13 mouse cellular contexts compared by ENCODE assay signal in the genomic region with DNA sequence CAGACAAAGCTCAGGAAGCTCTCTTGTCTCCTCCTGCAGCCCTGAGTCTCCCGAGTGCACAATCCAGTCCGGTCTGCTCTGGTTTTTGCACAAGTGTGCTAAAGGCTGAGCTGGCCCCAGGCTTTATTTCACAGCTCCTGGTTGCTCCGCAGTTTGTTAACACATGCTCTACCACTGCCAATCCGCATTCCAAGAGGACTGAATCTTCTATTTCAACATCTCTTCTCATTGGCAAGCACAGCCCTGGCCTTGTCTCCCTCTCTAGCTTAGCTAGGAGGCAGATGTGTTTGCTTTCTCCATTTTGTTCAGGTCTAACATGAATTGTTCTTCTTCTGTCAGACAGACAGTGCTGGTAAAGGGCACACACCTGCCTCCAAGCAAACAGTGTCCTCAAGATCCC.
DNase-seq lines count a peak whose midpoint lies in the region; ATAC-seq and TF ChIP-seq lines count a peak whose summit lies in the region.
"Had no signal": no experiment of that assay in that cellular context is flagged by ENCODE, and none has a peak within 500 bp of the region (broad histone marks: within the 10 kb centered on the region; RNA-seq: fewer than 3 reads in every experiment).

No protein-coding gene starts in this region.

- DNase-seq in adrenal gland, adult 2 months: peak; percentile 57
- DNase-seq in adrenal gland, postnatal 4 days (ENCODE audit: low spot score in 2 of 2): no peak
- peak; percentile 45 for DNase-seq in lung, postnatal 0 days (ENCODE audit: low spot score)
- DNase-seq in lung, postnatal 10 days: no peak
- peak; percentile 54 for DNase-seq in adrenal gland, postnatal 14 days
- peak; percentile 9 for DNase-seq in gastrocnemius, postnatal 25 days
- no peak for DNase-seq in forebrain, embryonic 11.5 days (ENCODE audit: low spot score)
- DNase-seq in spleen, adult 18-20 months: no peak
- DNase-seq: cerebellum, postnatal 25 days; heart, postnatal 36 days; kidney, postnatal 14 days; liver had no signal

- TF ChIP-seq EP300 in lung, postnatal 0 days (IDR thresholded peaks at IDR 0.05): no peak

- no peaks in the 10 kb centered on the region for H3K4me1 ChIP-seq in lung, postnatal 0 days (ENCODE audit: insufficient read depth, low read depth, low read length)
- no peaks in the 10 kb centered on the region for H3K4me1 ChIP-seq in forebrain, embryonic 11.5 days (replicated peaks; ENCODE audit: control insufficient read depth, insufficient read depth, low read length)
- H3K4me1 ChIP-seq: intestine, embryonic 15.5 days had no signal

- H3K9me3 ChIP-seq in lung, postnatal 0 days (ENCODE audit: low read length): no peaks in the 10 kb centered on the region
- no peaks in the 10 kb centered on the region for H3K9me3 ChIP-seq in forebrain, embryonic 11.5 days (ENCODE audit: control insufficient read depth, low read length)
- H3K9me3 ChIP-seq: intestine, embryonic 15.5 days had no signal

- no peak for ATAC-seq in lung, postnatal 0 days
- no peak for ATAC-seq in forebrain, embryonic 11.5 days (replicated peaks; ENCODE audit: low FRiP score)
- ATAC-seq: intestine, embryonic 15.5 days had no signal

- WGBS in lung, postnatal 0 days: 23% methylated on average over 4 of the region's 4 CpGs
- 74% methylated on average over 4 of the region's 4 CpGs for WGBS in forebrain, embryonic 11.5 days

- no peaks in the 10 kb centered on the region for H3K27me3 ChIP-seq in lung, postnatal 0 days (replicated peaks; ENCODE audit: insufficient read depth, low read length)
- no peaks in the 10 kb centered on the region for H3K27me3 ChIP-seq in forebrain, embryonic 11.5 days (ENCODE audit: control insufficient read depth, insufficient read depth, low read length)
- H3K27me3 ChIP-seq: intestine, embryonic 15.5 days had no signal

- no peak for TF ChIP-seq CTCF in lung, postnatal 0 days (IDR thresholded peaks at IDR 0.05)

- no peak overlapping the region for H3K4me3 ChIP-seq in lung, postnatal 0 days (ENCODE audit: low read depth, low read length)
- H3K4me3 ChIP-seq in forebrain, embryonic 11.5 days (ENCODE audit: low read depth, low read length): no peak overlapping the region
- H3K4me3 ChIP-seq: intestine, embryonic 15.5 days had no signal

- no peak overlapping the region for H3K4me2 ChIP-seq in lung, postnatal 0 days (replicated peaks; ENCODE audit: low read depth, low read length)
- no peak overlapping the region for H3K4me2 ChIP-seq in forebrain, embryonic 11.5 days (ENCODE audit: low read depth, low read length, severe bottlenecking)
- H3K4me2 ChIP-seq: intestine, embryonic 15.5 days had no signal

- H3K27ac ChIP-seq in lung, postnatal 0 days (ENCODE audit: low read length): no peak overlapping the region
- no peak overlapping the region for H3K27ac ChIP-seq in forebrain, embryonic 11.5 days (ENCODE audit: low read depth, low read length)
- H3K27ac ChIP-seq: intestine, embryonic 15.5 days had no signal

- H3K36me3 ChIP-seq in lung, postnatal 0 days (ENCODE audit: insufficient read depth, low read length): no peaks in the 10 kb centered on the region
- H3K36me3 ChIP-seq in forebrain, embryonic 11.5 days (ENCODE audit: control insufficient read depth, insufficient read depth, low read length): no peaks in the 10 kb centered on the region
- H3K36me3 ChIP-seq: intestine, embryonic 15.5 days had no signal

- no peak overlapping the region for H3K9ac ChIP-seq in lung, postnatal 0 days (replicated peaks; ENCODE audit: low read depth)
- no peak overlapping the region for H3K9ac ChIP-seq in forebrain, embryonic 11.5 days (ENCODE audit: low read length)
- H3K9ac ChIP-seq: intestine, embryonic 15.5 days had no signal

Comparison
In these comparisons a context has a peak if more than half of its experiments do, and no peak if none do; other contexts are left out.
1. DNase-seq: peak in adrenal gland, adult 2 months (single experiment), lung, postnatal 0 days (single experiment), adrenal gland, postnatal 14 days (single experiment) and gastrocnemius, postnatal 25 days (single experiment); none in adrenal gland, postnatal 4 days (0 of 2), lung, postnatal 10 days (single experiment), forebrain, embryonic 11.5 days (single experiment) and spleen, adult 18-20 months (0 of 2).